Mouse (Mus musculus) frontal cortex, postnatal 14 days (tissue): Measurements from ENCODE around the gene Nrxn3.
A peak's percentile ranks its signal among the peaks of the same experiment; 100 is the strongest.

Source experiments
- DNase-seq, 2 experiments: peaks; one replicate each; pipeline ENCODE4 v3.0.0; 2022; ENCODE audit warnings: low spot score in 2 of 2

The Nrxn3 gene

GRCm38 (mm10) chr12:89049279-89049678, 326.6 kb downstream of the Nrxn3 start:
- DNase-seq, result no peak

- no peak for DNase-seq
Measured at GRCm38 (mm10) chr12:89049686-89050085, 327.0 kb downstream of the Nrxn3 start.

GRCm38 (mm10) chr12:89072436-89072835, 349.8 kb downstream of the Nrxn3 start:
- no peak for DNase-seq

GRCm38 (mm10) chr12:89073167-89073743, 350.6 kb downstream of the Nrxn3 start:
- DNase-seq, result no peak

GRCm38 (mm10) chr12:89074551-89075295, 352.0 kb downstream of the Nrxn3 start:
- peak in 1 of 2 experiments; percentile 13 for DNase-seq

GRCm38 (mm10) chr12:89093806-89094479, 371.3 kb downstream of the Nrxn3 start:
- DNase-seq, result peak in 1 of 2 experiments; percentile 22

GRCm38 (mm10) chr12:89097561-89097960, 374.9 kb downstream of the Nrxn3 start:
- no peak for DNase-seq

GRCm38 (mm10) chr12:89106029-89106733, 383.5 kb downstream of the Nrxn3 start:
- DNase-seq, result peak; percentile 70 to 79

GRCm38 (mm10) chr12:89106881-89107584, 384.4 kb downstream of the Nrxn3 start:
- no peak for DNase-seq

GRCm38 (mm10) chr12:89109779-89110335, 387.2 kb downstream of the Nrxn3 start:
- no peak for DNase-seq

- no peak for DNase-seq
Measured at GRCm38 (mm10) chr12:89128602-89129001, 405.9 kb downstream of the Nrxn3 start.

GRCm38 (mm10) chr12:89129139-89129907, 406.6 kb downstream of the Nrxn3 start:
- peak; percentile 32 to 58 for DNase-seq

- DNase-seq, result no peak
Measured at GRCm38 (mm10) chr12:89134333-89134732, 411.7 kb downstream of the Nrxn3 start.

GRCm38 (mm10) chr12:89134774-89135307, 412.2 kb downstream of the Nrxn3 start:
- DNase-seq, result no peak

GRCm38 (mm10) chr12:89148974-89149411, 426.3 kb downstream of the Nrxn3 start:
- no peak for DNase-seq

- DNase-seq, result no peak
Measured at GRCm38 (mm10) chr12:89149455-89149854, 426.8 kb downstream of the Nrxn3 start.

- DNase-seq, result no peak
Measured at GRCm38 (mm10) chr12:89156086-89156757, 433.5 kb downstream of the Nrxn3 start.

GRCm38 (mm10) chr12:89159353-89159752, 436.7 kb downstream of the Nrxn3 start:
- no peak for DNase-seq
